Mouse (Mus musculus): ENCODE measurements around the gene Mgat5.

The Mgat5 gene

DNA sequence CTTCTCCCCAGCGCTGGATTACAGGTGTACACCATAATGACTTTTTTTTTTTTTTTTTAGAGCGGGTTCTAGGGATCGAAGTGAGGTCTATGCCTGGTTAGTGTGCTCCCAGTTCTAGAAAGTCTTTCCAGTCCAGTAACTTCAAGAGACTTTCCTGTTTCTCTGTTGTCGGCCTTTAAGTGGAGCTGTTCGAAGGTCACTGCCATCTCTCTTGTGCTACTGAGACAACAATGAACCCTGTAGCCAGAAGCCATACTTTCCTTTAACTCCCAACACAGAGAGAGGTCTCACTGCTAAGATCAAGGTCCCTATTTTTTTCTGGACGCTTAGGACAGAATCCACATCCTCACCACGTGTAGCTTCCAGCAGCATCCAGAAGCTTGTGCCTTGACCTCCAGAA lies 13.4 kb downstream of the Mgat5 start:
- no peak for DNase-seq (ENCODE audit: low spot score)

DNA sequence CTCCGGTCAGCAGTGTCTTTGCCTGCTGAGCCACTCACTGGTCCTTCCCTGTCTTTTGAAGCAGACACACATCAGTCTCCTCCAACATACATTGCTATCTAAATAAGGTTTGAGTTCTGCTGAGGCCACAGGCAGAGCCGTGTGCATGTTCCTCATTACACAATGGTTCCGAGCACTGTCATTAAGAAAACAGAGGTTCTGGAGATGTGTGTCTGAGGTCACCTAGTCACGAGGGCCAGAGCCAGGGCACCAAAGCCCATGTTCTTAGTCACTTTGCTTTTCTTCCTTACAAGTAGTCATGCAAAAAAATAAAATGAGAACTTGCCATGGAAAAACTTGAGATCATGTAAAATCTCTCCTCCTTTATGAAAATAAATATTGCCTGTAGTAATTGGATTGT lies 14.3 kb downstream of the Mgat5 start:
- no peak for DNase-seq (ENCODE audit: low spot score)

DNA sequence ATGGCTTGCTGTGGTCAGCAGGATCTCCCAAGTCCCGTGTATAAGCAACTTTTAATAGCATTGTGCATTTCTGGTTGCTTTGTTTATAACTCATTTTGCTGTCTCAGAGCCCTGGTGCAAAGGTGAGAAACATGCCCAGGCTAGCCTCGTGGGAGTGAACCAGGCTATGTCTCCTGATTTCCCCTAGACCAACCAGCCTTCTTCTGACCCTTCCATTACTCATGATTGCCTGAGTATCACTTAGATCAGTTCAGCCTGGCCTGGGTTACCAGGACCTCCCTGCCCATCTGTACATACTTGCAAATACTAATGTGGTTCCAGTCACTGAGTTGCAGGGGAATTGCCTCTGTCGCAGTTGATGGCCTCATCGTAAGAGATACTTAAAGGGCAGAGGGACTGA lies 14.8 kb downstream of the Mgat5 start:
- no peak for DNase-seq (ENCODE audit: low spot score)

DNA sequence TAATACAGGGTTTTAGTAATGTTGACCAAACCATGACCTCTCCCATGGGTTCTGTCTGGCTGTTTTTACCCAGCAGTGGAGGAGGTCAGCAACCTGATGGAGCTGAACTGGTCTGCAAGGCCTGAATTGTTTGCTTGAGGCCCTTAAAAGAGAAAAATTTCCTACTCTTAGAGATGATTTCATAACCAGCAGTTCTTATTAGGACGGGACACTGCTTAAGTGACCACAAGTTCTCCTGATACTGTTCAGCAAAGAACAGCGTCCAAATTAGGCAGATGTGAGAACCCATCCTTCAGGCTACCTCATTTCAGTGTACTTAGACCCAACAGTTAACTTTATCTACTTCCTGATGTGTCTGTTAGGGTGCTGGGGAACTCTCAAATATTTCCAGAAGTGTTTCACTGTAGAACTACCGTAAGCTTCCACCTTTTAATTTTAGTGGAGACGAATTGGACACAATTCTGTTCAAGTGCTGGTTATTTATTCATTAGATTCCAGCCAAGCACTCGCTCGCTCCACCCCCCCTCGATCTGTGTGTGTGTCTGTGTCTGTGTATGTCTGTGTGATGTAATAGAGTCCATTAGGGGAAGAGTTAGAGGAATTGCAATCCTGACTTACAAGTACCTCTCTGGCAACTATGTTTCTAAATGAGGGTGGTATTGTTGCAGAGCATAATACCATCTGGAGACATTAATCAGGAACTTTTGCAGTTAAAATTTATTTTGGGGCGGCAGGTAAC lies 17.4 kb downstream of the Mgat5 start:
- no peak for DNase-seq (ENCODE audit: low spot score)

DNA sequence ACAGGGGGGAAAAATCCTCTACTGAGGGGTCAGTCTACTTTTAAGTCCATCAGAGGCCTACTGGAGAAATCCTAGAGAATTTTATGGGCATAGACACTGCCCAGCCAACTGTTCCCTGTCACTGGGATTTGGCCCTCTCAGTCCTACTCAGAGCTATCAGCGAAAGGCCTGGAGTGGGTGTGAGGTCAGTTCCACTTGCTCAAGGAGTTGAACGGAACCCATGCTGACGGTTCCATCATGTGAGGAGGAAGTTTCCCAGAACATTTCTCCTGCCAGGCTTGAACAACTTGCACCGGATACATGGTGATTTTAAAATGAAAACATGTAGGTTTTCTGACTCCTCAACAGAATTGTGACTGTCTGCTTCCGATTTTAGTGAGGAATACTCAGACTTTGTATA lies 20.2 kb downstream of the Mgat5 start:
- DNase-seq (ENCODE audit: low spot score): no peak

DNA sequence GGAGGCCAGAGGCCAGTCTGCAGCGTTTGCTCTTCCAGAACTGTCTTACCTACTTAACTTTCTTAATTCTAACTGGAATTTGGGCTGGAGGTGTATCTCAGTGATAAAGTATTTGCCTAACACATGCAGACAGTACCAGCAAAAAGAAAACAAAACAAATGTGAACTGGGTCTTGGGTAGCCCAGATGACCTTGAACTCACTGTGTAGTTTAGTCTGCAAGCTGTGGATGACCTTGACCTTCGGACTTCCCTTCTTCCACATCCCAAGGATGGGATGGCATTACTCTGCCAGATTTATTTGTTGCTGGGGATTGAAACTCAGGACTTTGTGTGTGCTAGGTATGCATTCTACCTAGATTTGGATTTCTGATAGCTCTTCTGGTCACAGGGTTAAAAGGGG lies 24.2 kb downstream of the Mgat5 start:
- no peak for DNase-seq (ENCODE audit: low spot score)

DNA sequence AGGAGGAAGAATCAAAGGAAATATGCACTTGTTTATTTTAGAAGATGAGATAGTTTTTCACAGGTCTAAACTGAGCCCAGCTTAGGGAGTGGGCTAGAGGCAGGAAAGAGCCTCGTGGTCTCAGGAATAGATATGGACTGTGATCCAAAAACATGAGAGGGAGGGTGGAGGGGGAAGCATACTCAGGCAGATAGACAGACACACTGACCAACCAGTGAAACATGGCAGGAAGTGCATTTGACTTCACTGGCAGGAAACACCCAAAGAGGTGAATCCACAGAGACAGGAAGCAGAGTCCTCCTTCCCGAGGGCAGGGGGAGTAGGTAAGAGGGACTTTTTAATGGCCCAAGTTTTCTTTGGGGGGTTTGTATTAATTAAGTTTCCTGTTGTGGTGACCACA lies 25.7 kb downstream of the Mgat5 start:
- DNase-seq (ENCODE audit: low spot score): no peak

DNA sequence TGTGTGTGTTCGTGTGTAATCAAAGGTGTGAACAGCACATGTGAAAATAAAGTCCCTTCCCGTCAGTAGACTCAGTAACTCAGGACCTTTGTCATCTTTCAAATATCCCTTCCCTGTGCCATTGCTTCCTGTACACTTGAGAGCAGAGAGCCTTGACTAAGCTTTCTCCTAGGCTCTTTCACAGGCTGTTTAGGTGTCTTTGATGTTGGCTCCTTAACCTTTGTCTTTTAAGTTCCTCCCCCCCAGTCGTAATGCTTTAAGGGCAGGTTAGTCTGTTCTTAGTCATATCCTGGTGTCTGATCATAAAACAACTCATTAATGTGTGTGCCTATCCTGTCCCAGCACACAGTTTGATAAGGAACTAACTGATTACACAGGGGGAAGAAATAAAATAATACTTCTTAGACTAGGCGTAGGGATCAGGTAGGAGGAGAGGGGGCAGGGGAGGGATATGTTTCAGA lies 28.4 kb downstream of the Mgat5 start:
- DNase-seq (ENCODE audit: low spot score): no peak

DNA sequence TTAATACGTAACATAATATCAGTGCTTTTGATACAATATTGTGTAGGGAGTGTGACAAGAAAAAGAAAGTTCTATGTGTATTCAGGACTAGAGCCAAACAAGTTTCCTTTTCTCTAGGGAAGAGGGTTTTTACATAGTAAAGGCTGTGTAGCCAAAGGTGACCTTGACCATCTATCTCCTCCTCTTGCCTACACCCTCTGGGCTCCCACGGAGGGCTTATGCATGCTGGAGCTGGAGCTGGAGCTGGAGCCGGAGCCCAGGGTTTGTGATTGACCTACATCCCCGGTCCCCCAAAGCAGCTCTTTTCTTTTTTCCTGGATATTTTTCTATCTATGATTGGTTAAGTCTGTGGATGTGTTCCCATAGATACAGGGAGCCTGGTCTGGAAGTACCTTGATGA lies 30.3 kb downstream of the Mgat5 start:
- DNase-seq (ENCODE audit: low spot score): no peak

DNA sequence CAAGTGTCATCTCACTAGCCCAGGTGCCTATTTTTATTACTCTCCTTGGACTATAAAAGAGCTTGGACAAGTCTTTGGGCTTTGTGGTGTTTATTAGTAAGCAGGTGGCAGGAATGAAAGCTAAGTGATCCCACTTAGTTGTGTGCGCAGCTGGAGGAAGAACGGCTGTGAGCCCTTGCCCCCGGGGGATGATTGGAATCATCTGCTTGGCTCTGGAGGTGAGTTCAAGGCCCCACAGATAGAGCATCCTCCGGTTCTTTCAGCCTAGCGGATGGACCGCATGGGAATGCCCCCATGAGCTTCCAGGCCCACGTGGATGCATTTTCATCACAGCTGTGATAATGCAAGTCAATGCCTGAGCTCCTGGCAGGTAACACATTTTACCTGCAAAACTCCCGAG lies 31.6 kb downstream of the Mgat5 start:
- DNase-seq (ENCODE audit: low spot score): no peak

DNA sequence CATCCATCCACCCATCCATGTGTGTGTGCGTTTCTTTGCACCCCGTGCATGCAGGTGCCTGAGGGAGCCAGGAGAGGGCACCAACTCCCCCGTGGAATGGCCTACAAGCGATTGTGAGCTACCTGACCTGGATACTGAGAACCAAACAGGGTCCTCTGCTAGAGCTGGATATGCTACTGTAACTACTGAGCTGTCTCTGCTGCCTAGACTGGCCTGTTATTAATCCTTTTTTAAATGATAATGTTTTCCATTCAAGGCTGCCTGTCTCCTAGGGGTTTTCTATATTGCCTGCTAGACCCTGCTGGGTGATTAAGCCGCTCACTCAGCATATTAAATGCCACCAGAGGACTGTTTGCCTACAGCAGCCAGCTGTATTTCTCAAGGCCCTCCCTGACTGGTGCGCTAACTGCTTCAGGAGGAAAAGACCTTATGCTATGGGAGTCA lies 34.1 kb downstream of the Mgat5 start:
- no peak for DNase-seq (ENCODE audit: low spot score)

DNA sequence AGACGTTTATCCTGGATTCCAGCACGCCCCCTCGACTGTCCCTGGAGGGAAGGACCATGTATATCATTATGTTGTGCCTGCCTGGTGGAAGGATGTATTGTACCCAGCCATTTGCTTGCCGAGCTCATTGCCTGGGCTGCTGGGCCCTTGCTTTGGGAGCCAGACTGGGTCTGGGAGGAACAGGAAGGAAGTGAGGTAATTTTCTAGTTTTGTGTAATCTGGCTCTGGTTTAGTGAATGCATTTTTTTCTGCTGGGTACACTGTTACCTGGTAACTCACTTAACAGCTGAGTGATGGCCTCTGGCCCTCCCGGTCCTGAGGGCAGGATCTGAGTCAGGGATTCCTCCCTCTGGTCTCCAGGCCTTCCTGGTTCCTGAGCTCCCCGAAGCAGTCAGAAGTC lies 35.1 kb downstream of the Mgat5 start:
- DNase-seq (ENCODE audit: low spot score): no peak

DNA sequence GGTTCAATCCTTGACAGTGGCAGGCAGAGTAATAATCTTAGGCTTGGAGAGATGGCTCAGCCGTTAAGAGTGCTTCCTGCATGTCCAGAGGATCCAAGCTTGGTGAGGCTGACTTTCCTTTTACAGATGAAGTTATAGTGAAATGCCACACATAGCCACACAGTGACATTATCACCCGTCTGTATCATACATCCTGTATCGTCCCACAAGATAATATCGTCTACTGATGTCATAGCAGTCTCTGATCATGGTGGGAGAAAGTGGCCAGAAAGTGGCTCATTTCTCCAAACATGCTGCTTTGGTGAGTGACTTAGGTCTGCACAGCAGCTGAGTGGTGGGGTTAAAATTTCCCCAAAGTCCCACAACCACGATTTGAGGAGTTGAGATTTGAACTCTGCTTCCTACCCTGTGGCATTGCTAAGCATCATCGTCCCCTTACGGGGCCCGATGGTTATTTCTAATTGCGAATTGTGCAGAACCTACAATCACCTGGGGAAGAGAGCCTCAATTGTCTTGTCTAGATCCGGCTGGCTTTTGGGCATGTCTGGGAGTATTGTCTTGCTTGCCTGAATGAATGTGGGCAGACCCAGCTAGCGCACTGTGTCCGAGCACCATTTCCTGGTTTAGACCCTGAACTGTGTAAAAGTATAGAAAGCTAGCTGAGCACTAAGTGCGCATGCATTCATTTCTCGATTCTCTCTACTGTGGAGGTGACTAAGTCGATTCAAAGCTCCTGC lies 37.5 kb downstream of the Mgat5 start:
- no peak for DNase-seq (ENCODE audit: low spot score)

DNA sequence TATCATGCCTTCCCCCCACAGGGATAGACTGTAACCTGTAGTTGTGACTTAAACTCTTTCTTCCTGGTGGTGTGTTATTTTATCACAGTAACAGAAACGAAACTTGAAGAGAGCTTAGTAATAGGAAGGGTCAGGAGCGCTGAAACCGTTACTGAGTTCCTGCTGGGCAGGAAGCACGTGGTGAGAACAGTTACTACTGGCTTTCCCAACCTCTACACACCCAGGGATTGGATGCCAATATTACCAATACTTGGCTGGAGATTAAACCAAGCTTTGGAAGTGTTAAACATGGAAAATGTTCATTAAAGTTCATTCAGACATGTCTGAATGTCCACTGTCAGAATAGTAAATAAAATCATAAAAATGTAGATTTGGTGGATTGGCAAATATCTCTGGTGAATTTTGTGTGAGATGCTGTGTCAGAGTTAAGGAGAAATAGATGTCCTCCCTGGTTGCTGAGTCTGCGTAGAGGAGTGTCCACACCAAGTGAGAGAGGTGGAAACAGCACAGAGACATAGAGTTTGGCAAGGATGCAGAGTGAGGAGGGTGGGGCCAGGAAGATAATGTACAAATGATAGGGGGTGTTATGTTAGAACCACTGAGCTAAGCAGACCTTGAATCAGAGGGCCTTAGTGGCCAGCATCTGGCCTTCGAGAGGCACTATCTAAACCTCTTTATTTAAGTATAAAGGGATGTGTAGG lies 38.2 kb downstream of the Mgat5 start:
- no peak for DNase-seq (ENCODE audit: low spot score)

DNA sequence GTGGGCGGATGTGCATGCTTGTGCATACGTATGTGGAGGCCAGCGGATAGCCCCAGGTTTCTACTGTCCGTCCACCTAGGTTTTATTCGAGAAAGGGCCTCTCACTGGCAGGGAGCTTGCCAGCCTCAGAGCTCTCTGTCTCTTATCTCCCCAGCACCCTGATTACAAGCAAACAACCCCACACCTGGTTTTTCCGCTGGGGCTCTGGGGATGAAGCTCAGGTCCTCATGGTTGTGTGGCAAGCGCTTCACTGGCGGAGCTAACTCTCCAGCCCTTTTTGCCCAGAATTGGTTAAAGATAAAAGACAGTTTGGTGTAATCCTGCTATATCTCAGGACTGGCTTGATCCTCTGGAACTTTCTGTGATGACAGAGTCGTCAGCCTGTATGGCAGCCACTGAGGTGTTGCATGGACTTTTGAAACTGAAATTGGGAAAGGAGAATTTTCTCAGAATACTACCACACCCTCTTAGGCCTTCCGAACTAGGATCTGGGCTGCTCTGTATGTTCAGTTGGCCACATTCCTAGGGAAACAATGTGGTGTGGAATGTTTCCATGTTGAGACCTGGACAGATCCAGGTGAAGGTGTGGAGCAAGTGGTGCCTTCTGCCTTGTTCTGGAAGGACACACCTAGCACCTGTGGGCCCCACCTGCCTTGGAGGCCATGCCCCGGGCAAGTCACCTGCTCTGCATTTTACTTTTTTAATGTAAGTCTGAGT lies 39.4 kb downstream of the Mgat5 start:
- DNase-seq (ENCODE audit: low spot score): no peak

DNA sequence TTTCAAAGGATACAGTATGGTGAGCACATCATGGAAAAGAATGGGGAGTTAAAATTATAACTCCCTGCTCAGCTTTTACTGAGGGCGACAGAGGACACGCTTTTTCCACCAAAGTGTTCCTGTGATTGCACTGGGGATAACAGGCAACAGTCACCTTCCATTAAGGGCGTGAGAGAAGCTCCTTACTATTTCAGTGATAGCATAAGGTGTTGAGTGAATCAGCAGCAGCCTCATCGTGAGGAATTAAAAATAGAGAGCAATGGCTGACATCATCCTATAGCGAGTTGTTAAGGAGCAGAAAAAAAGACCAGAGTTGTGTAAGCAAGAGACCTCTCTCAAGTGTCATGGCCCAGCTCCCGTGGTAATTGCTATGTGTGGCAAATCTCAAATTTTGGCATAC lies 41.3 kb downstream of the Mgat5 start:
- DNase-seq (ENCODE audit: low spot score): no peak

DNA sequence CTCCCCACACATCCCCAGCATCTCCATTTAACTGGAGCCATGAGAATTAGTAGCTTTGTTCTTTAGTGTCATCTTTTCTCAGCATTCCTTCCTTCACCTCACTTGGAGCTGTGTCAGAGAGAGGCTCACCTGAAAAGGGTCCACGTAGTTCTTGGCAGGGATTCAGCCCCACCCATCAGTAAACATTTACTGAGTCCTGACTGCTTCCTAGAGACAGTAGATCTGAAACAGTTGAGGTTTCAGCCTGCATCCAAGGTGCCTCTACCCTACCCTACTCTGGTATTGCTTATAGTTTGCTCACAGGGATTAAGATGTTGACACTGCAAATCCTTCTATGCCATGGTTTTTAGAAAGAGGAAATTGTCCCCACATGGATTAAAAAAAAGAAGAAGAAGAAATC lies 43.6 kb downstream of the Mgat5 start:
- no peak for DNase-seq (ENCODE audit: low spot score)

DNA sequence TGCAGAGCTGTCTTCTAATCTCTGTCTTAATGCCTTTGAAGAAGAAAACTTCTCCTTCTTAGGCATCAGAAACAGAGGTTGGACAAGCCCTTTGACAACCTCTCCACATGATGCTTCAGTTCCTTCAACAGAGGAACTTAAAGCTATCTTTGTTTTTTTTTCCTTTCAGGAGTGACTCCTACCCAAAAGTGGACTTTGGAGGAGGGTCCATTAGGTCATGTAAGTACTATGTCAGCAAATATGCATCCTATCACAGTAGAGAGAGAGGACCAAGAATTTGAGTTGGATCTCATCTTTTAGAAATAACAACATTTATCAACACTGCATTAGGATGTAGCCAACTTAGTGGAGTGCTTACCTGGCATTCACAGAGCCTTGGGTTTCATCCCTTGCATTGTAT lies 44.8 kb downstream of the Mgat5 start:
- no peak for DNase-seq (ENCODE audit: low spot score)

DNA sequence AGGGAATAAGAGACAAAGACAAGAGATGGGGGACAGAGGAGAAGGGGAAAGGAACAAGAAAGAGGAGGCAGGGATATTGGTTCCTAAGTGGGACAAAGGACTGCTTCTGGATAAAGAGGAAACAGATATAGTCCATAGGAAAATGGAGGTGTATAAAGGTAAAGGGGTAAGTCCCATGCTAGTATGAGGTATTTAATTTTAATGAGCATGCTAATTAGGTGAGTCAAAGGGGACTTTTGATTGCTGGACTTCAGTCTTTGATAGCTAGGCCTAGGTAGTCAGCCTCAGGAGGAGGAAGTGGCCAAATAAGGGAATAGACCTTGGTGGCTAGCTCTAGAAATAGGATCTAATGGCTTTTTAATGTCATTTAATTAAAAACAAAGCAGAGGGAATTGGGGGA lies 45.5 kb downstream of the Mgat5 start:
- DNase-seq (ENCODE audit: low spot score): no peak

DNA sequence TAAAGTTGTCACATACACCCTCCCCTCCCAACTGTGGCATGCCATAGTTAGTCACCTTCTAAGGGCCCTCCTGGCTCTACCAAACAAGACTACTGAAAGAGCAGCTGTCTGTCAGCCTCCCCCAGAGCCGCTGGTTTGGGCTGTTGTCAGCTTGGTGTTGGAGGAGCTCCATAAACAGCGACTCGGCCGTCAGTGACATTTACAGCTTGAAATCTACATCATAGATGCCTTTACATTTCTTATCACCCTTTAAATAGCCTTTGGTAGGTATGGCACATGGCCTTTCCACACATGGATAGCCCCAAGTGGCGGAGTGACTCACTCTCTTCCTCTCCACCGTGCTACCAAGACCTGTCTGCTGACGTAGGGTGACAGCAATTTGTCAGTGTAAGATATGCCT lies 46.9 kb downstream of the Mgat5 start:
- no peak for DNase-seq (ENCODE audit: low spot score)

DNA sequence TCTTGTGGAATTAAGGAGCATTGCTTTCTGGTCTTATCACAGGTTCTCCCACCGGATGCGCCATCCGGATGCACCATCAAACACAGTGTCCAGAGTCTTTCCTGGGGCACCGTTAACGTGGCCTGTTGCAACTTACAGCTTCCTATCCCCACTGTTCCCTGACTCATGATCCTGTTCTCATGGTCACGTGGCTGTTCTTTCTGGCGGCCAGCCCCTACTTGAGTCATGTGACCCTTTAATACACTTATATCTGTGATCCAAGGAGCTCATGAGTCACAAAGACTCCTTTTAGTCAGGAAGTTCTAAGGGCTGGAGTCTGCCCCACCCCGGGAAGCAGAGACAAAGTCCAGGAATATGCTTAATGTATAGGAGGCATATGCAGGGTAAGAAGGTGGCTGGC lies 52.2 kb downstream of the Mgat5 start:
- no peak for DNase-seq (ENCODE audit: low spot score)

DNA sequence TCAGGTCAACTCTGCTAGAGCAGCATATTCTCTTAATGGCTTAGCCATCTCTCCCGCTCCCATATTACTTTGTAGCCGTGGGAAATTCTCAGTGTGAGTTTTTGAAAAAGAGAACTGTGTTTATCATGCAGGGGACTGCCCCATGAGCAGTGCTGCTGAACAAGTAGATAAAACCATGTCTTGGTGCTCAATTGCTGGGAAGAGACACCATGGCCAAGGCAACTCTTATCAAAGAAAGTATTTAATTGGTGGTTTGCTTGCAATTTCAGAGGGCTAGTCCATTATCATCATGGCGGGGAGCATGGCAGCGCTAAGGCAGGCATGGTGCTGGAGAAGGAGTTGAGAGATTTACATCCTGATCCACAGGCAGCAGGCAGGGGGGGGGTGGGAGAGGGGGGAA lies 54.9 kb downstream of the Mgat5 start:
- no peak for DNase-seq (ENCODE audit: low spot score)

DNA sequence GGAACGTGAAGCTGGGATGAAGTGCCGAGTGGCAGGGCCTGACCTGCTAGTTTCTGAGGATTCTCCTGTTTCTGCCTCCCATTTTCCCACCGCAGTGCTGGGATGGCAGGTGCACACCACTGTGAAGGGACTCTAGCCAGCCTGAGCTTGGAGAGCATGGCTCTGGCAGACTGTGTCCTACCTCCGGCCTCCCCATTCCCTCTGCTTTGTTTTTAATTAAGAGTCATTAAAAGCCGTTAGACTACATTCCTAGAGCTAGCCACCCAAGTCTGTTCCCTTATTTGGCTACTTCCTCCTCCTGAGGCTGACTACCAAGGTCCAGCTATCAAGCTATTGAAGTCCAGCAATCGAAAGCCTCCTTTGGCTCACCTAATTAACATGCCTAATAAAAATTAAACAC lies 56.2 kb downstream of the Mgat5 start:
- no peak for DNase-seq (ENCODE audit: low spot score)

Measured in retina, embryonic 14.5 days (tissue).